19 mouse cellular contexts compared by ENCODE assay signal in the genomic region with DNA sequence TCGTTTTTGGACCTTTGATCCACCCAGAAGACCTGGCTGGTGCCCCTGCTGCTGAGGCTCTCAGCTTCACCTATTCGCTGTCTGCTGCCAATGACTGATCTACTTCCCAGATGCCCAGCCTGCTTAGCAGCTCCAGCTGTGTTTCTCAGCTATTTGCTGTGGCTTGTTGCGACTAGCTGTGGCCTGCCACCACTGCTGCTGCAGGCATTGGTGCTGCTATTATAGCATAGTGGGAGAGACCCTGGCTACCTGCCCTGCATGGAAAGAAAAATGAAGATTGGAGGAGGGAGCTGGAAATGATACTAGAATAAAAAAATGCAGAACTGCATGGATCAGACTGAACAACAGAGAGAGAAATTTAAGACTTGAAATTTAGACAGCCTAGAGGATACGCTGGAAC. TPM values are rescaled to one million over a fixed set of nuclear protein-coding genes. Genes with fewer than 3 reads are reported as not detected.
DNase-seq lines count a peak whose midpoint lies in the region; ATAC-seq lines count a peak whose summit lies in the region.
"Had no signal": no experiment of that assay in that cellular context is flagged by ENCODE, and none has a peak within 500 bp of the region (broad histone marks: within the 10 kb centered on the region; RNA-seq: fewer than 3 reads in every experiment).

No protein-coding gene starts in this region.

- H3K27me3 ChIP-seq in heart, embryonic 10.5 days (ENCODE audit: insufficient read depth, poor library complexity, severe bottlenecking): no peaks in the 10 kb centered on the region
- no peaks in the 10 kb centered on the region for H3K27me3 ChIP-seq in limb, embryonic 12.5 days
- H3K27me3 ChIP-seq in limb, embryonic 10.5 days (ENCODE audit: low read depth, poor library complexity, severe bottlenecking): no peaks in the 10 kb centered on the region
- H3K27me3 ChIP-seq: midbrain, embryonic 15.5 days; neural tube, embryonic 12.5 days had no signal

- no peaks in the 10 kb centered on the region for H3K36me3 ChIP-seq in heart, embryonic 10.5 days
- no peaks in the 10 kb centered on the region for H3K36me3 ChIP-seq in limb, embryonic 12.5 days
- H3K36me3 ChIP-seq in limb, embryonic 10.5 days: no peaks in the 10 kb centered on the region
- H3K36me3 ChIP-seq: midbrain, embryonic 15.5 days; neural tube, embryonic 12.5 days had no signal

- H3K4me3 ChIP-seq in heart, embryonic 10.5 days: no peak overlapping the region
- H3K4me3 ChIP-seq in limb, embryonic 12.5 days (replicated peaks): no peak overlapping the region
- no peak overlapping the region for H3K4me3 ChIP-seq in limb, embryonic 10.5 days
- H3K4me3 ChIP-seq: heart, adult 2 months; midbrain, embryonic 15.5 days; neural tube, embryonic 12.5 days had no signal

- H3K9ac ChIP-seq in limb, embryonic 12.5 days (replicated peaks): no peak overlapping the region
- H3K9ac ChIP-seq: forebrain, postnatal 0 days; hindbrain, embryonic 14.5 days; midbrain, embryonic 15.5 days; neural tube, embryonic 12.5 days had no signal

- 67% methylated on average over 4 of the region's 4 CpGs for WGBS in heart, embryonic 10.5 days
- 41% methylated on average over 4 of the region's 4 CpGs for WGBS in limb, embryonic 12.5 days
- WGBS in limb, embryonic 10.5 days: 49% methylated on average over 4 of the region's 4 CpGs

- no peak for ATAC-seq in limb, embryonic 12.5 days (ENCODE audit: insufficient number of reproducible peaks, insufficient read depth, low FRiP score, low TSS enrichment, low read depth)
- ATAC-seq: forebrain, postnatal 0 days; inflammation-experienced regulatory T-cells, adult 6 months; midbrain, embryonic 15.5 days had no signal

- no peaks in the 10 kb centered on the region for H3K9me3 ChIP-seq in heart, embryonic 10.5 days
- no peaks in the 10 kb centered on the region for H3K9me3 ChIP-seq in limb, embryonic 12.5 days
- H3K9me3 ChIP-seq in limb, embryonic 10.5 days (replicated peaks): no peaks in the 10 kb centered on the region
- H3K9me3 ChIP-seq: midbrain, embryonic 15.5 days had no signal

- 0 out of 2 replicates have a peak, but pooled peaks cover 4% of the 10 kb centered on the region for H3K4me1 ChIP-seq in heart, embryonic 10.5 days
- no peaks in the 10 kb centered on the region for H3K4me1 ChIP-seq in limb, embryonic 12.5 days (replicated peaks)
- no peaks in the 10 kb centered on the region for H3K4me1 ChIP-seq in limb, embryonic 10.5 days
- H3K4me1 ChIP-seq: midbrain, embryonic 15.5 days; neural tube, embryonic 12.5 days had no signal

- no peak overlapping the region for H3K4me2 ChIP-seq in limb, embryonic 12.5 days
- H3K4me2 ChIP-seq: hindbrain, embryonic 14.5 days; midbrain, embryonic 15.5 days; neural tube, embryonic 12.5 days had no signal

- peak; percentile 42 for DNase-seq in embryo, embryonic 10 days (ENCODE audit: low spot score)
- no peak for DNase-seq in embryo, embryonic 11 days
- DNase-seq in heart, embryonic 10.5 days (ENCODE audit: low spot score): peak; percentile 48
- DNase-seq in heart, adult 8-10 months (ENCODE audit: low spot score): no peak
- no peak for DNase-seq in limb, embryonic 10.5 days (ENCODE audit: low spot score)
- DNase-seq in thymus, postnatal 25 days: no peak
- DNase-seq: adrenal gland, postnatal 10 days; cerebellum, adult 2 months; cerebellum, postnatal 25 days; forebrain, postnatal 0 days; heart, adult 2 months; heart, postnatal 4 days; lung, postnatal 4 days; retina, postnatal 1 day had no signal

- no peak overlapping the region for H3K27ac ChIP-seq in heart, embryonic 10.5 days
- 0 out of 2 replicates have a peak overlapping the region, but pooled peaks have one; percentile 14 for H3K27ac ChIP-seq in limb, embryonic 12.5 days
- H3K27ac ChIP-seq in limb, embryonic 10.5 days: no peak overlapping the region
- H3K27ac ChIP-seq: heart, adult 2 months; hindbrain, embryonic 14.5 days; midbrain, embryonic 15.5 days; neural tube, embryonic 12.5 days had no signal

RNA-seq across cellular contexts. Expression of a gene that starts 45.1 kb away (rescaled TPM):
- 78.4 and 85.9 TPM in 2 replicates for polyA plus RNA-seq in heart, embryonic 10.5 days (2016; fragmentation: Nextera tagmentation; extraction: Ambion mirVana)
- 10 to 100 TPM; 14.9 to 20.4 (median 16.9) TPM for total RNA-seq in heart, adult 8-10 months (2022)
- 139 and 144 TPM in 2 replicates for polyA plus RNA-seq in limb, embryonic 12.5 days (2016; fragmentation: Nextera tagmentation; extraction: Ambion mirVana)
- polyA plus RNA-seq in limb, embryonic 10.5 days (2016; fragmentation: Nextera tagmentation; extraction: Ambion mirVana): 93.2 and 115 TPM in 2 replicates

Comparison
In these comparisons a context has a peak if more than half of its experiments do, and no peak if none do; other contexts are left out.
1. DNase-seq: peak in embryo, embryonic 10 days (single experiment) and heart, embryonic 10.5 days (single experiment); none in embryo, embryonic 11 days (single experiment), heart, adult 8-10 months (single experiment), limb, embryonic 10.5 days (single experiment) and thymus, postnatal 25 days (single experiment).